Mouse (Mus musculus) spleen, postnatal 10 days (tissue): ENCODE data around the gene Fgf14.
"Not testable (repeated sequence)": the region's sequence is repeated elsewhere in the genome, so short reads cannot be mapped to it uniquely, and the experiment has no call there.

Experiments
- DNase-seq, 2 experiments: peaks; one replicate each; pipeline ENCODE4 v3.0.0; 2021 to 2022; ENCODE audit warnings: low spot score in 2 of 2

Fgf14 gene

GRCm38 (mm10) chr14:124676506-124677177, at the start of gene Fgf14:
Gene Fgf14 (minus strand): TSS chr14:124677127.
- DNase-seq = no peak

- DNase-seq = no peak
Observed at GRCm38 (mm10) chr14:124677379-124677778, 452 bp upstream of the Fgf14 start.

- no peak for DNase-seq
Observed at GRCm38 (mm10) chr14:124675654-124676505, 1.0 kb downstream of the Fgf14 start.

GRCm38 (mm10) chr14:124675142-124675653, 1.7 kb downstream of the Fgf14 start:
- DNase-seq = no peak

GRCm38 (mm10) chr14:124674536-124675141, 2.3 kb downstream of the Fgf14 start:
- DNase-seq = no peak

DNA sequence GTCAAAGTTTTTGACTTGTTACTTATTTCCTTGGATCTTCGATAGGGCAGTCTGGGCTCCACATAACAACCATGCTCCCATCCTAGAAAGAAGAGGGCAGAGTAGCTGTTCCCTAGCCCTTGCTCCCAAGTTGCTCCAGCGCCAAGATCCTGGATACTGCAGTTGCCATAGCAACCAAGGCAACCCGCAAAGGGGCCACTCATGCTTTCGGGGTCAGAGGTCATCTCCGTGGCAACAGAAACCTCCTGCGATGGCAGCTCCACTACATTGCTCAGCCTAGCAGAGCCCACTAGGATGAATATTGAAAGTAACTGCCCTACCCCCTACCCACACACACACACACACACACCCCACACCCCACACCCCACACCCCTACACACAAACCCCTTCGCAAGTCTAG, 7.2 kb downstream of the Fgf14 start:
- DNase-seq = no peak

DNA sequence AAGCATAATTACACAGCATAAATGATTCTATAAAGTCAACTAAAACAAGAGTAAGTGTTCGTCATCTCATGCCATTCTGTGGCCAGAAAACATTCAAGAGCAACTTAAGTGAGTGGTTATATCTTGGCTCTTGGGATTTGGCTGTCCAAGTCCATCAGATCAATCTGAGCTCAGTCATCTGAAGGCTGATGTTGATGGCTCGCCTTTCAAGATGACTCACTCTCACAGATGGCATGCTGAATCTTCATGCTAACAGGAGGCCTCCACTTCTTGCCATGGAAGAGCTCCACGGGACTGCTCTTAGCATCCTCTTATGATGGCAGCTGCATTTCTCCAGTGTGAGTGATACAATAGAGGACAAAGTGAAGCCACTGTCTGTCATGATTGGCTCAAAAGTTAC, 34.1 kb downstream of the Fgf14 start:
- no peak for DNase-seq

DNA sequence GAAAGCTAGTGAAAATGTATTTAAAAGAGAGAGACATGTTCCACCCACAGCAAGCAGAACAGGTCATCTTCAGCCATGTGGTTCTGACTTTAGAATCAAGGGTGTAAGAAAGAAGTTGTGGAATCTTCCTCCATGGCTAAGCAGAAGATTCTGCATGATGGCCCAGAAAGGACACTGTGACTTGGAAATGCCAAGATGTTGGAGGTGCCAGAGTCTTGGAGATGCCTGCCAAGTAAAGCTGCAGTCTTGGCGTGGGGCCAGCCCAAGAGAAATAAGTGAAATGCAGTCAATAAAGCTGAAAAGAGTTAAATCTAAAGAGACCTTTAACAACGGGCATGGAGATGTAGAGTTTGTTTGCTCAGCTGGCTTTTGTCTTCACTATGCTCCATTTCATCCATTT, 42.0 kb downstream of the Fgf14 start:
- no peak for DNase-seq

DNA sequence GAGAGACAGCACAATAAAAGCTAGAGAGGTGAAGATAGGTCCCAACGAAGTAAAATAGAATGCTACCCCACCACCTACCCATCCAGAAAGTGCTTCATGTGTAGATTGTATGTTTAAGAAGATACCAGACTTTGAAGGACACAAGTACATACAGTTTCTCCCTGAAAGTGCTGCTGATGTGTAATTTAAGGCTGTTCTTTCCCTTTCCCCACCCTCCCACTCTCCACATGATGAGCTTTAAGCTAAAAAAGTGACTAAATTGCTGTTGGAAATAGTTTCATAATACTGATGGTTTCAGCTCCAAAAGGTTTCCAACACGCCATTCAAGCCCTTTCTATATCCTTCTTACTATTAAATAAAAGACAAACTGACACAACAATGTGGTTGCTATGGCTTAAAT, 63.5 kb downstream of the Fgf14 start:
- no peak for DNase-seq

- no peak for DNase-seq
Observed at GRCm38 (mm10) chr14:124606036-124606711, 70.8 kb downstream of the Fgf14 start.

DNA sequence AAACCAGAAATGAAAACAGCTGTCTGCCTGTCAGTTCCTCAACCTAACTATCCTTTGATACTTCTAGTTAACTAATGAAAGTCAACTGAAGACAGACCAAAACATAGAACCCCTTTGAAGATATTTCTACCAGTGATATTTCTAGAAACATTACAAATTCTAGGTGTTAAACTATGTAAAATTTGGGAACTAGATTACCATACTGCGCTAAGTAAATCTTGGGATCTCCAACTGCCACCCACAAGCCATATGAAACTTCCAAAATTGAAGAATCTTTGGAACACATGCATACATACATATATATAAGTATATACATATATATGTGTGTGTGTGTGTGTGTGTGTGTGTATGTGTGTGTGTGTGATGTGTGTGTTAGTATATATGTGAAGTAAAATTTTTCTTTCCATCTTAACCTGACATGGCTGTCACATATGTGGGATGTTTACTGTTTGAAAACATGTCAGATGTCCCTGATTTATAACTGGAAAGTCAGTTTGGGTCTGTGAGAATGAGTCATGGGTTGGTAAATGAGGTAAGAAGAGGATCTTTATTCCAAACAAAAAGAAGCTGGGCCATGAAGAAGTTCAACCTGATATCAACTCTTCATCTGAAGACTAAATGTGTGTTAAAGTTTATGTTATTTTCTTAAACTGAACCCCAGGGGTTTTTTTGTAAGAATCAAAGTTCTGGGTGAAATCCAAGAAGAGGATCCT, 71.7 kb downstream of the Fgf14 start:
- DNase-seq = no peak

DNA sequence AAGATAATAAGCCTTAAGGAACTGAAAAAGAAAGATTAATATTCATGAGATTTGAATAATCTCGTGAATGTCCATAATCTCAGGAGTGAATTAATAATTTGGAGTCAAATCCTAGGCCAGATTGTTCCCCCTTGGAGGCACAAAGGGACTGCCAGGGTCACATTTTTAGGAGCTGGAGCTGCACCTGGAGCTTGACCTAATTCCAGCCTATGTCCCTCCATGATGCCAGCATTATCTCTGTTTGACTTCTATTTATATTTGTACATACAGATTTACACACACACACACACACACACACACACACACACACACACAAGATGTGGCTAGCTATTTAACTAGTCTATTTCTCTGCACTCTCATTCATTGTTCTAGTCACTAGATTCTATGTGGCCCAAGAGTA, 100.4 kb downstream of the Fgf14 start:
- DNase-seq = no peak

GRCm38 (mm10) chr14:124575130-124575885, 101.6 kb downstream of the Fgf14 start:
- DNase-seq = no peak

DNA sequence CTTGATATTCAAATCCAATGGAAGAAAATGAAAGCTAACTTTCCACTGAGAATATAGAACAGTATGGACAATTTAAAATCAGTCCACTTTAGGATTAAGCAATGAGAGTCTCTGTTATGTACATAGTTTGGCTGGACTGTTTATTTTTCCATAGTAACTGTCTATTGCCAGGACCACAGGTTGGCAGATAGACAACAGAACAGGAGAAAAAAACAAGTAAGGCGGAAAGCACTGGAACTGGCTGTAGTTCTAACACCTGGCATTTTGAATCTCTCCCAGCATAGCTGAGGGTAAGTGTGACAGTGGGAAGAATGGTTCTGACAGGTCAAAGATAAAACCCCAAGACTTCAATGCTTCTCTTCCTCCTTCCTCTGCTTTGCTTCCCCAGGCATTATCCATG, 110.5 kb downstream of the Fgf14 start:
- DNase-seq = no peak

- DNase-seq = no peak
Observed at GRCm38 (mm10) chr14:124561544-124561943, 115.4 kb downstream of the Fgf14 start.

DNA sequence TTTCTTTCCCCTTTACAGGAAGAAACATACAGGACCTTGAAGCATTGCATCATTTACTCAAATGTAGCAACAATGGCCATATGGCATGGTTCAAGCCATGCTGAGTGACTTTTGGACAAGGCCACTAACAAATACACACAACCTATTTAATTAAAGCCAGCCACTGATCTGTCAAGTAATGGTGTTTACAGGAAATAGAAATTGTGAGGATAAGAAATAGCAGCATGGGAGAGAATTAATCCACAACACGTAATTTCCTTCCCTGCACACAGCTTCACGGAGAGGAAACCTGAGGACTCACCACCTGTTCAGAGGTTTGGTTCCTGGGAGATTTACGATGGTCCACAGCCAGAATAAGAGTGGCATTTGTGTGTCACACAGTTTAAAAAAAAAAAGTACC, 140.8 kb downstream of the Fgf14 start:
- no peak for DNase-seq

DNA sequence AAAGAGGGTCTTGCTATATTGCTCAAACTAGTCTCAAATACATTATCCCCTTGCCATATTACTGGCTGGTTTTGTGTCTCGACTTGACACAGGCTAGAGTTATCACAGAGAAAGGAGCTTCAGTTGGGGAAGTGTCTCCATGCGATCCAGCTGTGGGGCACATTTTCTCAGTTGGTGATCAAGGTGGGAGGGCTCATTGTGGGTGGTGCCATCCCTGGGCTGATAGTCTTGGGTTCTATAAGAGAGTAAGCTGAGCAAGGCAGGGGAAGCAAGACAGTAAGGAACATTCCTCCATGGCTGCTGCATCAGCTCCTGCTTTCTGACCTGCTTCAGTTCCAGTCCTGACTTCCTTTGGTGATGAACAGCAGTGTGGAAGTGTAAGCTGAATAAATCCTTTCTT, 141.6 kb downstream of the Fgf14 start:
- not testable (repeated sequence) for DNase-seq

- DNase-seq = no peak
Observed at GRCm38 (mm10) chr14:124532051-124532450, 144.9 kb downstream of the Fgf14 start.

DNA sequence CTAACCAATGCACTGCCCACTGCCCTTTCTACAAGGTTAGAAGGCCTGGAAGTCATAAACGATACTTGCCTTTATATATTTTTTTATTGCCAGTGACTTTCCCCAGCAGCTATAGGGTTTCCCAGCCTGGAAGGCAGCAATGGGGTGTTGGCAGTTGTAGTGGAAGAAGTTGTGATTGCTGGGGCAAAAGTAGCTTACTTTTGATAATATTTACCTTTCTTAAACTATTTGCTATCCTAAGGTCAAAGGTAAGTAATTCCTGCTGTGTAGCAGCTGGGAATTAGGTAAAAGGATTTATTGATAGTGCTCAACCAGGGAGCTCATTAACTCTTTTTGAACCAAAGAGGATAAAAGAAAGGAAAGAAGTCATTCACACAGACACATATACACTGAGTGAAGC, 164.9 kb downstream of the Fgf14 start:
- no peak for DNase-seq

- no peak for DNase-seq
Observed at GRCm38 (mm10) chr14:124488971-124489370, 188.0 kb downstream of the Fgf14 start.

DNA sequence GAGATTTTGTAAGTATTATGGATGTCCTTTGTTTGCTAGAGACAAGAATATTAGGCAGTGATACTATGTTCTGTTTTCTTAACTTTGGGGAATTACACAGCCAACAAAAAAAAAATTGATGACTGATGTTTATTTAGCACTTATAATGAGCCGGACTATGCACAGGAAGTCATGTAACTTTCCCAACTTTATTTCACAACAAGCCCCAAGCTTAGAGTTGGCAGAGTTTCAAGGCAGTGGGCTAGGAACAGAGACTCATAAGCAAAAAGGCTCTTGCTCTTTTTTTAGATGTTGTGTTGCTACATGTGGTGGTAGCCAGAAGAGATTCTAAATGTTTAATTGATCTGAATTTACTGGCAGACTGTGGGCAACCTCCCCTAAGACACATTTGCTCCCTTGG, 191.7 kb downstream of the Fgf14 start:
- no peak for DNase-seq
